Mouse (Mus musculus): ENCODE data around the gene Hist1h2af. TPM values are rescaled to one million over a fixed set of nuclear protein-coding genes. Genes with fewer than 3 reads are reported as not detected.
"Not testable (repeated sequence)": the region's sequence is repeated elsewhere in the genome, so short reads cannot be mapped to it uniquely, and the experiment has no call there.

The Hist1h2af gene
- total and polyA plus RNA-seq, 2 experiments from 2014 or later, result 2.6 to 369 TPM

GRCm38 (mm10) chr13:23532262-23533075 lies 1.2 kb upstream of the Hist1h2af start:
- TF ChIP-seq CTCF (IDR thresholded peaks at IDR 0.05; ENCODE audit: low read depth) (no peak), EP300 (IDR thresholded peaks at IDR 0.05; ENCODE audit: low read depth) (no peak)
- Histone ChIP-seq H3K4me1 (ENCODE audit: control insufficient read depth, insufficient read depth) (peaks cover 20% of the 10 kb centered on the region), H3K9ac (replicated peaks; ENCODE audit: low read depth, low read length) (peak overlapping the region; percentile 87; the same call in 1 of the 2 replicates), H3K9me3 (replicated peaks; ENCODE audit: control insufficient read depth, low read length) (no peaks in the 10 kb centered on the region), H3K4me2 (ENCODE audit: low read depth, low read length) (peak overlapping the region; percentile 79), H3K27me3 (ENCODE audit: control insufficient read depth, insufficient read depth, low read length) (no peaks in the 10 kb centered on the region), H3K36me3 (replicated peaks; ENCODE audit: control insufficient read depth, insufficient read depth, low read length) (no peaks in the 10 kb centered on the region), H3K4me3 (ENCODE audit: low read depth, low read length) (peak overlapping the region; percentile 63), H3K27ac (ENCODE audit: low read depth) (peak overlapping the region; percentile 100)
- ATAC-seq (ENCODE audit: insufficient read depth, low read depth), result no peak
- DNase-seq (ENCODE audit: low spot score), result no peak
- whole genome bisulfite sequencing, result 23% methylated on average over 9 of the region's 9 CpGs

GRCm38 (mm10) chr13:23534368-23535131 lies 844 bp downstream of the Hist1h2af start:
- H3K36me3 ChIP-seq (replicated peaks; ENCODE audit: control insufficient read depth, insufficient read depth, low read length), result no peaks in the 10 kb centered on the region
- no peaks in the 10 kb centered on the region for H3K27me3 ChIP-seq (ENCODE audit: control insufficient read depth, insufficient read depth, low read length)
- H3K9ac ChIP-seq (replicated peaks; ENCODE audit: low read depth, low read length), result peak overlapping the region; percentile 59; the same call in 1 of the 2 replicates
- peak overlapping the region; percentile 100 for H3K27ac ChIP-seq (ENCODE audit: low read depth)
- H3K4me2 ChIP-seq (ENCODE audit: low read depth, low read length), result peak overlapping the region; percentile 79
- TF ChIP-seq EP300 (IDR thresholded peaks at IDR 0.05; ENCODE audit: low read depth), result no peak
- TF ChIP-seq CTCF (IDR thresholded peaks at IDR 0.05; ENCODE audit: low read depth), result no peak
- H3K4me3 ChIP-seq (ENCODE audit: low read depth, low read length), result peak overlapping the region; percentile 60
- ATAC-seq (ENCODE audit: insufficient read depth, low read depth), result no peak
- WGBS, result 1% methylated on average over 15 of the region's 15 CpGs
- peaks cover 12% of the 10 kb centered on the region for H3K4me1 ChIP-seq (ENCODE audit: control insufficient read depth, insufficient read depth)
- no peaks in the 10 kb centered on the region for H3K9me3 ChIP-seq (replicated peaks; ENCODE audit: control insufficient read depth, low read length)
- DNase-seq (ENCODE audit: low spot score), result no peak

GRCm38 (mm10) chr13:23535137-23536075 lies 1.7 kb downstream of the Hist1h2af start, which contains the start of gene Hist1h3g:
Hist1h3g (plus strand) TSS chr13:23535422.
- Histone ChIP-seq H3K9ac (replicated peaks; ENCODE audit: low read depth, low read length) (peak within 1 kb of the TSS; percentile 59), H3K4me2 (ENCODE audit: low read depth, low read length) (peak within 1 kb of the TSS; percentile 79), H3K27ac (ENCODE audit: low read depth) (peak within 1 kb of the TSS; percentile 100), H3K4me3 (ENCODE audit: low read depth, low read length) (peak within 1 kb of the TSS; percentile 60), H3K4me1 (ENCODE audit: control insufficient read depth, insufficient read depth) (peaks cover 12% of the 10 kb centered on the region)
- peak; percentile 78 for ATAC-seq (ENCODE audit: insufficient read depth, low read depth)
- not testable (repeated sequence) for H3K9me3 ChIP-seq (replicated peaks; ENCODE audit: control insufficient read depth, low read length); H3K27me3 ChIP-seq (ENCODE audit: control insufficient read depth, insufficient read depth, low read length); H3K36me3 ChIP-seq (replicated peaks; ENCODE audit: control insufficient read depth, insufficient read depth, low read length)
- peak; percentile 95 for DNase-seq (ENCODE audit: low spot score)
- peak; percentile 43; the same call in 1 of the 2 replicates for TF ChIP-seq EP300 (IDR thresholded peaks at IDR 0.05; ENCODE audit: low read depth)
- 1% methylated on average over 47 of the region's 62 CpGs for WGBS

- Histone ChIP-seq H3K4me2 (ENCODE audit: low read depth, low read length) (peak overlapping the region; percentile 79), H3K4me3 (ENCODE audit: low read depth, low read length) (peak overlapping the region; percentile 60), H3K36me3 (replicated peaks; ENCODE audit: control insufficient read depth, insufficient read depth, low read length) (no peaks in the 10 kb centered on the region), H3K4me1 (ENCODE audit: control insufficient read depth, insufficient read depth) (peaks cover 12% of the 10 kb centered on the region), H3K9me3 (replicated peaks; ENCODE audit: control insufficient read depth, low read length) (no peaks in the 10 kb centered on the region), H3K27me3 (ENCODE audit: control insufficient read depth, insufficient read depth, low read length) (no peaks in the 10 kb centered on the region), H3K9ac (replicated peaks; ENCODE audit: low read depth, low read length) (peak overlapping the region; percentile 52; the same call in 1 of the 2 replicates), H3K27ac (ENCODE audit: low read depth) (0 out of 2 replicates have a peak overlapping the region, but pooled peaks have one; percentile 21)
- DNase-seq (ENCODE audit: low spot score), result no peak
- TF ChIP-seq CTCF (IDR thresholded peaks at IDR 0.05; ENCODE audit: low read depth) (no peak), EP300 (IDR thresholded peaks at IDR 0.05; ENCODE audit: low read depth) (no peak)
- 20% methylated on average over 7 of the region's 7 CpGs for WGBS
- no peak for ATAC-seq (ENCODE audit: insufficient read depth, low read depth)
Observed at GRCm38 (mm10) chr13:23536076-23536822, 2.5 kb downstream of the Hist1h2af start.

Data from heart, postnatal 0 days (tissue).